Mouse (Mus musculus) heart, adult 2 months (tissue): ENCODE data around the gene Gm42688.

Source experiments
- CTCF ChIP-seq: fragments of 200-600 bp; IDR thresholded peaks from 2 replicates; pipeline ENCODE4 v1.8.1; 2022; ENCODE audit warnings: antibody characterized with exemption, mild to moderate bottlenecking, moderate library complexity
- EP300 ChIP-seq: fragments of 200-500 bp; IDR thresholded peaks from 2 replicates; pipeline ENCODE4 v1.6.1; 2011; ENCODE audit warnings: low read depth, low read length, control low read depth; ENCODE audit not compliant: insufficient read depth
- POLR2A ChIP-seq: fragments of 200-500 bp; IDR thresholded peaks from 2 replicates; pipeline ENCODE4 v1.6.1; 2011; ENCODE audit warnings: mild to moderate bottlenecking, low read depth, low read length, control low read depth; ENCODE audit not compliant: insufficient read depth

GRCm38 (mm10) chr6:83140044-83140443, 38.6 kb downstream of the Gm42688 start:
- TF ChIP-seq EP300 (no peak), CTCF (no peak), POLR2A (no peak)
